Mouse (Mus musculus) natural killer cell, adult 2 months (primary cell): ENCODE results near the gene Psmc3ip.

Source experiments
- DNase-seq, 2 experiments: peaks; one replicate each; pipeline ENCODE4 v3.0.0; 2022; ENCODE audit warnings: low spot score in 2 of 2

Psmc3ip gene

DNA sequence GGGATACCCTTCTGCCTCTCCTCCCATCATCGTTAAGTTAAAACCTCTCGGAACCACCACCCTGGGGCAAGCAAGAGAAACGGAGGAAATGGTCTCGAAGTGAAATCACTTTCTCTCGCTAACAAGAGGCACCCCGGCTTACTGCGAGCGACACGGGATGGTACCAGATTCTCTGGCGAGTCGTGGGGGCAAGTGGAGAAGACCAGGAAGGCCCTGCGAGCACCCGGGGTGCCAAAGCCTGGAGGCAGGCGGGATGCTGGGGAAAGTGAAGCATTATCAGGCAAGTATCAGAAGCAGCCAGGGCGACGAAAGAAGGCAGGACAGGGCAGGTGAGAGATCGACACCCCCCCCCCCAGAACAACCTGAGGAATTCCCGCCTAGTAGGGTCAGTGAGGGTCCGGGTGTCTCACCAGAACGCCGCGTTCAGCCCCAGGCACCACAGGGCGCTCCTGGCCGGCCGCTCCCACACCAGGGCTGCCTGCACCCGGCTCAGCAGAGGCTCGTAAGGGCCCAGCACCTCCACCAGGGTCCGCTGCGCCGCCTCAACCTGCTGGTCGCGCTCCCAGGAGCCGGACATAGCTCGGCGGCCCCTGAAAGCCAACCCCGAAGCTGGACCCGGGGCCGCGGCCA lies 24.0 kb upstream of the Psmc3ip start:
- DNase-seq: no peak

DNA sequence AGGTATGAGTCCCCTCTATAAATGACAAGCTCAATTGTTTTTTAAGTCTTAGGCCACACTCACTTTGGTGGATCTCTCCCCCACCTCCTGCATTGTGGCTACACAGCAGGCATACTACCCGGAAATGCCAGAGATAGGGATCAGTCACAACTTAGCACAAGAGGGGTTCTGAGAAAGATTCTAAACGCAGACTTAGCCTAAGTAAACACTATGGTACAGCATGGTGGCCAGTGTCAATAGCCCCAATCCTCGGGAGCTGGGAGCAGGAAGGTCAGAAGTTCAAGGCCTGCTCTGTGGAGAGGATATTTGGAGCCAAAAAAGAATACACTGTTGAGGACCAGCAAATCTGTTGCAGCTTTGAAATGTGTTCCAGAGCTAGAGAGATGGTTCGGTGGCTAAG lies 22.9 kb upstream of the Psmc3ip start:
- no peak for DNase-seq

DNA sequence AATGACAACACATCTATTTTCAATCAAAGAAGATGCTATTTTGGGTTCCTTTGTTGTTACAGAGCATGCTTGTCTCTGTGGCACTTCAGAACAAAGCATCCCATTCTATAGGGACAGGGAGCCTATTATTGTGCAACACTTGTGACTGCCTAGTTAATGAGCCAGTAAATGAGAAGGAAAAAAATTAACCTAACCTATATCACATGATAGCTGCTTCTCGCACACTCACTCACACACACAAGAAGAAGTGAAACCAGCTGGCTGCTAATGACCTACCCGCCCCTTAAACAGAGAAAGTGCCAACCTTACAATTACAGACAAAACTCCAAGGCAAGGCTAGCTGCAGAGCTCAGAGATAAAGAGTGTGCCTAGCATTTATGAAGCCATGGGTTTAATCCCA lies 20.3 kb upstream of the Psmc3ip start:
- DNase-seq: peak in 1 of 2 experiments; percentile 49

DNA sequence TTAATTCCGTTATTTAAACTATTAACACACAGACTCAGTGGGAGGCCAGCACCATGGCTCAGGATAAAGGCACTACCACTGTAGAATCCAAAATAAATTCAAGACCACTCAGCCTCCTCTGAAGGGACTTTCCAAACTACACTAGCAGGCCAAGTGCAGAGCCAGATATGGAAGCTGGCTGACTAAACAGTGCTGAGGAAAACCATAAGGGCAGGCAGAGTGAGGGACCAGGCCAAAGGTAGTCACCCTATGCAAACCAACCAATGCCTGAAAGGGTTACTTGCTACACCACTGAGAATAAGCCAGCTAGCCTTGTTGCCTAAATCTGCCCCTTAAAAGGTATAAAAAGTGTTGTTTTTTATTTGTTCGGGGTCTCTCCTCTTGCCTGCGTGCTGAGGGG lies 16.9 kb upstream of the Psmc3ip start:
- DNase-seq: no peak

DNA sequence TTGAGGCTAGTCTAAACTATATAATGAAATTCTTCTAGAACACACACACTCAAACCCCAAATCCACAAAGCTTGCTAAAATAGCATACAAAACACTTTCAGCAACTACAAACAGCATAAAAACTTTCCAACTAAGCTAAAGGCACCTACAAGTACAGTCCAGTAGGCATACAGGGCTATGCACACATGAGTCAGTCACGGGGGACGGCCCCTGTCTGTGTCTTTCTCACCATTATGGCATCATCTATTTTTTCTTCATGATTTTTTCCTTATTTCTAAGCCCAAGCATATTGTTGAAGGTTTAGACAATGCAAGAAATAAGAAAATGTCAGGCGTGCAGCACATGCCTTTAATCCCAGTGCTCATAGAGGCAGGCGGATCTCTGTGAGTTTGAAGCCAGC lies 15.9 kb upstream of the Psmc3ip start:
- DNase-seq: no peak

DNA sequence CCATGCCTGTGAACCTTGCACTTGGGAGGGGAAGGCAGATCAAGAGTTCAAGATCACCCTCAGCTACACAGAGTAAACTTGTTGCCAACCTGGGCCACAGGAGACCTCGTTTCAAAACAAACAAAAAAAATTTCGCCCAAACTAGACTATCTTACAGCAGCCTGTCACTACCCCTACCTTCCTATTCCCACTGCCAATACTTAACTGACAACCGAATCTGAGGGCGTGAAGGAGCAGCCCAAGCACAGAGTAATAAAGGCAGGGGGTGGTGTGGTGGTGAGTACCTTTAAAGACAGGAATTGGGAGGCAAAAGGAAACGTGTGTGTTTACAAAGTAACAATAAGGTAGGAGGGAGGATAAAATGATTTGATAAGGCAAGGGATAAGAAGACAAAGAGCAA lies 15.5 kb upstream of the Psmc3ip start:
- DNase-seq: no peak

DNA sequence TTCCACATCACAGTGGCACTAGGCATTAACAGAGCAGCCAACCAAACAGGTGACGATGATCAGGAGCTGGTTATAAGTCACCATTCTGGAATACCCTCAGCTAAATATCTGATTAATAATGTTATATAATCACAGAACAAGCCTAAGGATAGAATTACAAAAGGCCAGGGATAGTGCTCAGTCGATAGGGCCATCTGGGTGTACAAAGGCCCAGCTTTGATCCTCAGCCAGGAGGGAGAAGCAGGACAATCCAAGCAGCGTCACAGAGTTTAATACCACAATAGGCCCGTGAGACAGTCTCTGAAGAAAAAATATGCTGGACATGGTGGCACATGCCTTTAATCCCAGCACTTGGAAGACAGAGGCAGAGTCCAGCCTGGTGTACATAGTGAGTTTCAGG lies 14.1 kb upstream of the Psmc3ip start:
- DNase-seq: no peak

DNA sequence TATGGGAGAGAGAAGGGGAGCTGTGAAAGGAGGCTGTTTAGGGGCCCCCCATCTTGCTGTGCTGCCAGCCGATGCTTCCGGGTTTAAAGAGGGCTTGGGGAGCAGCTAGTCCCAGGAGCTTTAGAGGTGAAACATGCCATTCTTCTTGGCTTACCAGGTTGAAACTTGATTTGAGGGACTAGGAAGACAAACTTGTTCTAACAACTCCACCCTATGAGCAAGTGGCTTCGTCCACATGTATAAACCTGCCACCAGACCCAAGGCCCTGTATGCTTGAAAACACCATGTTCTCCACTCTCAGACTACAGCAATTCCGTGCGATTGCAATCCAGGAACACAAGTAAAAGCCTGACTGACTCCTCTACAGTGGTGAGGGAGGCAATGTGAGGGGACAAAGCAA lies 7.8 kb upstream of the Psmc3ip start:
- no peak for DNase-seq

DNA sequence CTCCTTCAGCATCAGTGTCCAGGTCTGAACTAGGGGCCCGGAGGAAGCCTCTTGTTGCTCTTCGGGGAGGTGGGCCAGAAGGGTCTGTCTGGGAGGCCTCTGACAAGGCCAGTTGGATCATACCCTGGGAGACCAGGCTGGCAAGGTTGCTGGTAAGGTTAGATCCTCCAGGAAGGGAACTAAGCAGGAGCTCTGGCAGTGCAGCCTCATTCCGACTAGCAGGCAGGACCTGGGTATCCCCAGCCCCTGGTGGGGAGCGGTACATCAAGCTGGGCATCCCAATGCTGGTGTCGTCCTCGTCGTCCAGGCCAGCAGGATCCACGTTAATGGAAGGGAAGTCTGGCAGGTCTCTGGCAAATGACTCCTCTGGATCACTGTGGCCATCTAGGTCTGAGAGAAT lies 3.0 kb upstream of the Psmc3ip start:
- DNase-seq: no peak

DNA sequence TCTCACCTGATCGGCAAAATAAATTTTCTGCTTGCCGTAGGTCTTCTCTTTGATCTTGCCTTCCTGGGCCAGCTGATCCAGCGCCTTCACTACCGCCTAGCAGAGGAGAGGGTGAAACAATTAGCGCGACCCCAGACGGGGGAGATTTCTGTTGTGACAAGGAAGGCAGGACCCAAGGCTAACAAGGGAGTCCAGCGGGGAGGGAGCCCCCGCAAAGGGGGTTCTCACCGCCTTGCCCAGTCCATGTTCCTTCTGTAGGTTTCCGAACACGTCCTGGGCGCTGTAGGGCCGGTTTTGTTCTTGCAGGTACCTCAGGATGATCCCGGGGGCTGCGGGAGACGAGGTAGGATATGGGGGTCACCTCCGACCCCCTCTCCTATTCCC lies 314 bp downstream of the Psmc3ip start:
- no peak for DNase-seq

DNA sequence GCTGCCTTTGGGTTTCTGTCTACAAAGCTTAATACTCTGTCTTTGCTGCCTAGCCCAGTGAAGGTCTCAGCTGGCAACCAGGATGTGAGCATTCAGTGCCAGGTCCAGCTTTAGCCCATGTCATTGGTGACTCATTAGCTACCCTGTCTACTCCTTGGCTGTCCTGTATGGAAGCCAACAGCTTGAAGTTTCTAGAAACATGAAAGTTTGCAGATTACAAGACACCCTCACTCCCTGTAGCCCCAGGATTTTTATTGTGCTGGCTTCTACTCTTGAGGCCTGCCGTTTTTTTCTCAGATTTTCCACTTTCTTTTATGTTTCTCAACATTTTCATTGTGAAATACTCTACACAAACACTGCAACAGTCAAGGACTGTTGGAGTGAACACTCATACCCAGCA lies 5.3 kb downstream of the Psmc3ip start:
- DNase-seq: no peak

DNA sequence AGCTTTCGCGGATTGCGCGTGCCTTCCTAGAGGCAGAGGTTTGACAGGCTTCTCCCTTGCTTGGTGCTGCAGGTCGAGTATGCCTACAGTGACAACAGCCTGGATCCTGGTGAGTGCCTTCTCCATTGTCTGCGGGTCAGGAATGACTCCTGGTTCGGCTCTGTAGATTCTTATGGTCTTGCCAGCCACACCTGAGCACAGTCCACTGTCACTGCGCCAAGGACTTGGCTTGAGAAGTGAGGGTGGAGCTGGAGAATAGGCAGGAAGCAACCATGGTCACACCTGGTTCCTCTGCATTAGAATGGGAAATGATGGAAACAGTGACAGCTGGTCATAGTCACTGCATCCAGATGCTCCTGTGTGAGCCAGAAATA lies 7.6 kb downstream of the Psmc3ip start:
- DNase-seq: no peak

DNA sequence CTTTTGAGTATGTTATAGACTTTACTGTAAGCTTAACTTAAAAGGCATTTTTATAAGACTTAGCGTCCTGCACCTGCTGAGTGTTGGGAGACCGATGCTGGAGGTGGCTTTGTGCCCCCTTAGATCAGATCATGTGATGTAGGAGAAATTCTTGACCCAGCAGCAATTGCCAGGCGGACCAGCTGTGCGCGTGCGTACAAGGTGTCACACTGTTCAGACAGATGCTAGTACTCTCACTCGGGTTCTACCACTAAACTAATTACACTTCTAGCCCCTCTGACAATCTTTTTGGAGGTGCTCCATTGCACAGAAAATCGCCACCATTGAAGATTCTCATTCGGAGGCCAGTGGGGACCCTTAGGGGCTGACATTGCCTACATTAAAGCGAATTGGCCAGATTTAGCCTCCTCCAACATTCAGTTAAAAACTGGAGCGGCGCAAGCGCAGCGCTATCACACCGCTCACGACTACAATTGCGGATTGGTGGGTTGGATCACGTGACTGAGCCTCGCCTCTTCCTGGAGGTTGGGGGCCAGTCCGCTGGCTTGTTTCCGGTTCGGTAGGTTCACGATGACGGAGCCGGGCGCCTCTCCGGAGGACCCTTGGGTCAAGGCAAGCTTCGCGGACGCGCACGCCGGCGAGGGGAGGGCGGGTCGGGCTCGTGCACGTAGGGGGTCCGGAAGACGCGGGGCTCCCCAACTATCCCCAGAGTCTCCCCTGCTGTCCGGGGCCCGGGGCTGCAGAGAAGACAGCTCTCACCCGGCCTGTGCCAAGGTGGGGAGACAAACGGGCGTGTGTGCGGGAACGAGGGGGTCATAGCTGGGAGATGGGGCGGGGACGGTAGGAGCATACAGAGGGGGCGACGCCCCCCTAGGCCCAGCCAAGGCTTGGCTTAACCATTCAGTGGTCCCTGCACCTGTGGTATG lies 8.2 kb downstream of the Psmc3ip start, which contains the start of gene Mlx:
TSS of gene Mlx (plus strand) at position 522 of the 926 bp plus-strand sequence.
- peak; percentile 88 to 89 for DNase-seq

DNA sequence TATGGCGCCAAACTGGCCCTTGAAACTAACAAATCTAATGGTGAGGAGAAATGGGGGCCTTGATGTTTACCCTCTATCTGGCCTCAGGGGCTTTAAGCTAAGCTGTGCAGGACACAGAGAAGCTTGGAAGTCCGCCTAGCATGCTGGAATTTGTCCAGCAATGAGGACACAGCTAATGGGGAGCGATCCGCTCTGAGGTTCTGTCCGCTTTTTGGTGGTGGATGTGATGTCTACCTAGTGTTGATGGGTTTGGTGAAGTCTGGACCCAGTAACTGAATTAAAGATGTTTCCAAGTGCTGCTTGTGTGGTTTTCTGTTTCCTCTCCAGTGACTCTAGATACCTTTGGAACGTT lies 8.9 kb downstream of the Psmc3ip start:
- no peak for DNase-seq

DNA sequence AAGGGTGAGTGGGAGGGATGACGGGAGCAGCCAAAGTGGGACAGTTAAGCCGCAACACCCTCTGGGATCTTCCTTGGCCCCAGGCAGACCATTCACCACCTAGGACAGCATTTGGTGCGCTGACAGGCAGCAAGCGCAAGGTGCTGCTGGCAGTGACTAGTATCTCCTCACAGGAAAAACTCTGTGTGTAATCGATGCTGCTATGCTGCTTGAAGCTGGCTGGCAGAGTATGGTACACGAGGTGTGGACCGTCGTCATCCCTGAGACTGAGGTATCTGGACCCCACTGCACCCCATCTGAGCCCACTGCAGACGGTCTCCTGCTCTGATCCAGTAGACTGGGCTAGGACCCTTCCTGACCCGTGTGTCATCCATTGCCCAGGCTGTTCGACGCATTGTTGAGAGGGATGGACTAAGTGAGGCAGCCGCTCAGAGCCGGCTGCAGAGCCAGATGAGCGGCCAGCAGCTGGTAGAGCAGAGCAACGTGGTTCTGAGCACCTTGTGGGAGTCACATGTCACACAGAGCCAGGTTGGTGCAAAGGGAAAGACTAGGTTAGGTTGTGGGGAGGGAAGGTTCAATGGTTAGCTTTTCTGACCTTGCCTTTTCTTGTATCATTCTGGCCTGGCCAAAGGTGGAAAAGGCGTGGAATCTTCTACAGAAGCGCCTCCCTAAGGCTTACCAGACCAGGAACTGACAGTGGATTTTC lies 9.5 kb downstream of the Psmc3ip start:
- DNase-seq: no peak

DNA sequence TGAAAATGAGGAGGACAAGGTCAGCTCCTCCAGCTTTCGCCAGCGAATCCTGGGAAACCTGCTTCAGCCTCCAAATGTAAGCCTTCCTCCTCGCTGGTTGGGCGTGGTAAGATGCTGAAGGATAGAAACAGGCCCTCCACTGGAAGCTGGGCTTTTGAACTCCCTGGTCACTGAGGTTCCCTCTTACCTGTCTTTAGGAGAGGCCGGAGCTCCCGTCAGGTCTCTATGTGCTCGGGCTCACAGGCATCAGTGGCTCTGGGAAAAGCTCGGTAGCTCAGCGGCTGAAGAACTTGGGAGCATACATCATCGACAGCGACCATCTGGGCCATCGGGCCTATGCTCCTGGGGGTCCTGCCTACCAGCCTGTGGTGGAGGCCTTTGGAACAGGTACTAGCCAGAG lies 10.4 kb downstream of the Psmc3ip start:
- DNase-seq: no peak

DNA sequence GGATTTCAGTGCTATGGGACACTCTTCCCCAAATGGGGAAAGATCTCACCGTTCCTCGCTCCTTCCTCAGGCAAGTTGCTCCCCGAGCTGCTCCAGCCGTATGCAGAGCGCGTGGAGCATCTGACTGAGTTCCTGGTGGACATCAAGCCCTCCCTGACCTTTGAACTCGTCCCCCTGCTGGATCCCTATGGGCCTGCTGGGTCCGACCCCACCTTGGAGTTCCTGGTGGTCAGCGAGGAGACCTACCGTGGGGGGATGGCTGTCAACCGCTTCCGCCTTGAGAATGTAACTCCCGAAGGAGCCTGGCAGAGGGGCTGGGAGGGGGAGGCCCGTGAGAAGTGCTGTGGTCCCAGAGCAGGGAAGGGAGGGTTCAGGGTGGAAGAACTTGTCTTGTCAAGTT lies 11.0 kb downstream of the Psmc3ip start:
- no peak for DNase-seq

DNA sequence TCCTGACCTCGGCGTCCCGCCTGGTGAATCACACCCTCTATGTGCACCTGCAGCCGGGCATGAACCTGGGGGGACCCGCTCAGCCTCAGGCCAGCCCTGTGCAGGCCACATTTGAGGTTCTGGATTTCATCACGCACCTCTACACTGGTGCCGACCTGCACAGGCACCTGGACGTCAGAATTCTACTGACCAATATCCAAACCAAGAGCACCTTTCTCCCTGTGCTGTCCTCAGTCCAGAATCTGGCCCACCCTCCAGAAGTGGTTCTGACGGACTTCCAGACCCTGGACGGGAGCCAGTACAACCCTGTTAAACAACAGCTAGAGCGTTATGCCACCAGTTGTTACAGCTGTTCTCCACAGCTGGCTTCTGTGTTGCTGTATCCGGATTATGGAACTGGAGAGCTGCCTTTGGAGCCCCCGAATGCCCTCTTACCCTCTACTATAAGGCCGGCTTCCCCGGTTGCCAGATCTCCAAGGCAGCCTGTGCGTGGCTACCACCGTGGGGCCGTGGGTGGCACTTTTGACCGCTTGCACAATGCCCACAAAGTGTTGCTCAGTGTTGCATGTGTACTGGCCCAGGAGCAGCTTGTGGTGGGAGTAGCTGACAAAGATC lies 12.0 kb downstream of the Psmc3ip start:
- no peak for DNase-seq

DNA sequence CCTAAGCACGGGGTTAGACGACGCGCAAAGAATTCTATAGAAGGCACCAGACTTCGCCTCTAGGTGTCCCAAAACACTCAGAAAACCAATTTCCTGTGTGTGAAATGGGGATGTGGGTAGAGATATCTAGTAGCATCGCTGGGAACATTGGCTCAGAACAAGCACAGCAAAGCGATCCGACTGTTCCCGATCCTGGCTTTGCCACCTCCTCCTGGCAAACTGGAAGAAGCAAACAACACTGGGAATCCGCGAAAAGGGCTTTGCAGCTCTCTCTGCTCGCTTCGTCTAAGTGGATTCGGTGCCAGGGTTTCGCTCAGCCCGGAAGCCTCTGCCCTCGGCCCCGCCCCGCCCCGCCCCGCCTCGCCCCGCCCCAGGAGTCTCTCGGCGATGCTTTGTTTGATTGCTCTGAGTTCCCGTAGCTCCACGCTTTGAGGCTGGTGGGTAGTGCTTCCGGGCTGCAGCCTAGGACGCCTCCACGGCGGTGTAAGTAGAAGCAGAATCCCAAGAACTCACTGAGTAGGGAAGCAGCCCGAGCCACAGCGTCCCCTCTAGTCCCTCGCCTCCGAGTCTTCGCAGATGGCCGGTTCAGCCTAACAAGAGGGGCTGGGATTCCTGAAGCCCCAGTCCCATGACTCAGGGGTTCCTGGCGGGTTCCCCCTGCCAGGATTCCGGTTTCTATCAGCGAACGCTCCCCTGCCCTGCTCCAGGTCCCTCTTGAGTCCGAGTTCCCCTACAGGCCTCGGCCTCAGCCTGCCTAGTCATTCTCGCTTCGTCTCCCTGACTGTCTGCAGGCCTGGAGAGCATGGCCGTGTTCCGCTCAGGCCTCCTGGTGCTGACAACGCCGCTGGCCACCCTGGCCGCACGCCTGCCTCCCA lies 12.8 kb downstream of the Psmc3ip start, which contains the start of gene Coasy:
TSS of gene Coasy (plus strand) at position 358 of the 875 bp plus-strand sequence.
- peak; percentile 76 to 80 for DNase-seq

DNA sequence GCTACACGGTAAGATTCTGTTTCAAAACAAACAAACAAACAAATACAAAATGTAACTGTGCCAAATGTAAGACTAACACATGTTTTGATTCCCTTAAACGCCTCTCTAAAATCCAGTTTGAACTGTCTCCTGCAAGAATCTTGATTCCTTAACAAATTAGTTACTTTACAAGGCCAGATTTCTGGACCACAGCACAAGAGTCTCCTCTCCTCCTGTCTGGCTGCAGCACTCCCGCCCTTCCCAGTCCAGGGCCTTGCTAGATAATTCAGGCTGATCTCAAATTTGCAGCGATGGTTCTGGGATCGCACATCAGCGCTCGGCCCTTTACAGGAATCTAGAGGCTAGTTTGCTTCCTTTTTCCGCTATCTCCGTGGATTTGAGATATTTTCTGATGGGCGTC lies 13.6 kb downstream of the Psmc3ip start:
- DNase-seq: no peak

DNA sequence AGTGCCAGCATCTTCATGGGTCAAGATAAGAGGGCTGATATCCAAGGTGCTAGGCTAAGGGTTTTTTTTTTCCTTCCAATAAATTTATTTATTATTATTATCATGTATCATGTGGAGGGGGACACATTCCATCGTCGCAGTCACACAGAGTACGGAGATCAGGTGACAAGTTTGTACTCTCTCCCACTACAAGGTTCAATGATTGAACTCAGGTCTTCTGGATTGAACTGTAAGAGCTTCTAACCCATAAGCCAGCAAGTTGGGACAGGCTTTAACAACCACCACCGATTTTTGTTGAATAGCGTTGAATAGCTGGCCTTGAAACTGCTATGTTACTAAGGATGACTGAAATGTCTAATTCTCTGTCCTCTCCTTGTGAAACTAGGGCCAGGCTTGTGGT lies 14.8 kb downstream of the Psmc3ip start:
- DNase-seq: no peak
